Mouse (Mus musculus): ENCODE results near the gene Cyb5b. TPM values are rescaled to one million over a fixed set of nuclear protein-coding genes. Genes with fewer than 3 reads are reported as not detected.

The Cyb5b gene
- total and polyA plus RNA-seq, 2 experiments from 2014 or later: 44.7 to 60.0 TPM

- no peak for ATAC-seq (ENCODE audit: insufficient read depth, low read depth)
- Histone ChIP-seq H3K9me3 (replicated peaks; ENCODE audit: control insufficient read depth, low read length) (no peaks in the 10 kb centered on the region), H3K27ac (ENCODE audit: low read depth) (peak overlapping the region; percentile 71; the same call in 1 of the 2 replicates), H3K9ac (replicated peaks; ENCODE audit: low read depth, low read length) (no peak overlapping the region), H3K4me1 (ENCODE audit: control insufficient read depth, insufficient read depth) (peaks cover 14% of the 10 kb centered on the region), H3K27me3 (ENCODE audit: control insufficient read depth, insufficient read depth, low read length) (no peaks in the 10 kb centered on the region), H3K4me2 (ENCODE audit: low read depth, low read length) (no peak overlapping the region), H3K4me3 (ENCODE audit: low read depth, low read length) (no peak overlapping the region), H3K36me3 (replicated peaks; ENCODE audit: control insufficient read depth, insufficient read depth, low read length) (peaks cover 35% of the 10 kb centered on the region)
- no peak for TF ChIP-seq CTCF (IDR thresholded peaks at IDR 0.05; ENCODE audit: low read depth)
- TF ChIP-seq EP300 (IDR thresholded peaks at IDR 0.05; ENCODE audit: low read depth): no peak
- DNase-seq (ENCODE audit: low spot score): no peak
- WGBS: 78% methylated on average over 9 of the region's 9 CpGs
Measured at GRCm38 (mm10) chr8:107165745-107166144, 15.3 kb downstream of the Cyb5b start.

- H3K27ac ChIP-seq (ENCODE audit: low read depth): peak overlapping the region; percentile 77
- peak overlapping the region; percentile 1; the same call in 1 of the 2 replicates for H3K4me3 ChIP-seq (ENCODE audit: low read depth, low read length)
- peaks cover 40% of the 10 kb centered on the region for H3K36me3 ChIP-seq (replicated peaks; ENCODE audit: control insufficient read depth, insufficient read depth, low read length)
- DNase-seq (ENCODE audit: low spot score) (peak; percentile 69), ATAC-seq (ENCODE audit: insufficient read depth, low read depth) (peak; percentile 78)
- no peaks in the 10 kb centered on the region for H3K27me3 ChIP-seq (ENCODE audit: control insufficient read depth, insufficient read depth, low read length)
- peak overlapping the region; percentile 49 for H3K4me2 ChIP-seq (ENCODE audit: low read depth, low read length)
- H3K9ac ChIP-seq (replicated peaks; ENCODE audit: low read depth, low read length): 0 out of 2 replicates have a peak overlapping the region, but pooled peaks have one; percentile 20
- TF ChIP-seq CTCF (IDR thresholded peaks at IDR 0.05; ENCODE audit: low read depth) (no peak), EP300 (IDR thresholded peaks at IDR 0.05; ENCODE audit: low read depth) (no peak)
- peaks cover 15% of the 10 kb centered on the region for H3K4me1 ChIP-seq (ENCODE audit: control insufficient read depth, insufficient read depth)
- H3K9me3 ChIP-seq (replicated peaks; ENCODE audit: control insufficient read depth, low read length): no peaks in the 10 kb centered on the region
- WGBS: 26% methylated on average over 5 of the region's 5 CpGs
Measured at GRCm38 (mm10) chr8:107167848-107168247, 17.4 kb downstream of the Cyb5b start.

- H3K36me3 ChIP-seq (replicated peaks; ENCODE audit: control insufficient read depth, insufficient read depth, low read length): peaks cover 59% of the 10 kb centered on the region
- peak overlapping the region; percentile 80 for H3K27ac ChIP-seq (ENCODE audit: low read depth)
- ATAC-seq (ENCODE audit: insufficient read depth, low read depth): peak; percentile 55; the same call in 1 of the 2 replicates
- H3K4me1 ChIP-seq (ENCODE audit: control insufficient read depth, insufficient read depth): peaks cover 16% of the 10 kb centered on the region
- no peaks in the 10 kb centered on the region for H3K27me3 ChIP-seq (ENCODE audit: control insufficient read depth, insufficient read depth, low read length)
- peak overlapping the region; percentile 35 for H3K4me2 ChIP-seq (ENCODE audit: low read depth, low read length)
- H3K9me3 ChIP-seq (replicated peaks; ENCODE audit: control insufficient read depth, low read length): no peaks in the 10 kb centered on the region
- no peak overlapping the region for H3K4me3 ChIP-seq (ENCODE audit: low read depth, low read length)
- WGBS: 34% methylated on average over 8 of the region's 8 CpGs
- no peak overlapping the region for H3K9ac ChIP-seq (replicated peaks; ENCODE audit: low read depth, low read length)
- DNase-seq (ENCODE audit: low spot score): peak; percentile 72
- TF ChIP-seq CTCF (IDR thresholded peaks at IDR 0.05; ENCODE audit: low read depth) (no peak), EP300 (IDR thresholded peaks at IDR 0.05; ENCODE audit: low read depth) (no peak)
Measured at GRCm38 (mm10) chr8:107172152-107172551, 21.7 kb downstream of the Cyb5b start.

- no peak for DNase-seq (ENCODE audit: low spot score)
- TF ChIP-seq CTCF (IDR thresholded peaks at IDR 0.05; ENCODE audit: low read depth) (no peak), EP300 (IDR thresholded peaks at IDR 0.05; ENCODE audit: low read depth) (no peak)
- no peak overlapping the region for H3K4me3 ChIP-seq (ENCODE audit: low read depth, low read length)
- 53% methylated on average over 9 of the region's 9 CpGs for WGBS
- H3K27ac ChIP-seq (ENCODE audit: low read depth): peak overlapping the region; percentile 80
- peaks cover 9% of the 10 kb centered on the region for H3K4me1 ChIP-seq (ENCODE audit: control insufficient read depth, insufficient read depth)
- H3K4me2 ChIP-seq (ENCODE audit: low read depth, low read length): no peak overlapping the region
- no peaks in the 10 kb centered on the region for H3K27me3 ChIP-seq (ENCODE audit: control insufficient read depth, insufficient read depth, low read length)
- H3K9ac ChIP-seq (replicated peaks; ENCODE audit: low read depth, low read length): 0 out of 2 replicates have a peak overlapping the region, but pooled peaks have one; percentile 13
- H3K9me3 ChIP-seq (replicated peaks; ENCODE audit: control insufficient read depth, low read length): no peaks in the 10 kb centered on the region; the same call in 1 of the 2 replicates
- ATAC-seq (ENCODE audit: insufficient read depth, low read depth): no peak
- H3K36me3 ChIP-seq (replicated peaks; ENCODE audit: control insufficient read depth, insufficient read depth, low read length): peaks cover 68% of the 10 kb centered on the region
Measured at GRCm38 (mm10) chr8:107172969-107173645, 22.7 kb downstream of the Cyb5b start.

- H3K4me1 ChIP-seq (ENCODE audit: control insufficient read depth, insufficient read depth): no peaks in the 10 kb centered on the region
- H3K27me3 ChIP-seq (ENCODE audit: control insufficient read depth, insufficient read depth, low read length): no peaks in the 10 kb centered on the region
- H3K4me2 ChIP-seq (ENCODE audit: low read depth, low read length): no peak overlapping the region
- no peak overlapping the region for H3K27ac ChIP-seq (ENCODE audit: low read depth)
- H3K9me3 ChIP-seq (replicated peaks; ENCODE audit: control insufficient read depth, low read length): peaks cover 5% of the 10 kb centered on the region; the same call in 1 of the 2 replicates
- no peak overlapping the region for H3K4me3 ChIP-seq (ENCODE audit: low read depth, low read length)
- ATAC-seq (ENCODE audit: insufficient read depth, low read depth): no peak
- WGBS: 96% methylated on average over 6 of the region's 6 CpGs
- no peak for DNase-seq (ENCODE audit: low spot score)
- TF ChIP-seq EP300 (IDR thresholded peaks at IDR 0.05; ENCODE audit: low read depth) (no peak), CTCF (IDR thresholded peaks at IDR 0.05; ENCODE audit: low read depth) (no peak)
- no peak overlapping the region for H3K9ac ChIP-seq (replicated peaks; ENCODE audit: low read depth, low read length)
- peaks cover 83% of the 10 kb centered on the region for H3K36me3 ChIP-seq (replicated peaks; ENCODE audit: control insufficient read depth, insufficient read depth, low read length)
Measured at GRCm38 (mm10) chr8:107181122-107181521, 30.7 kb downstream of the Cyb5b start.

Data from heart, postnatal 0 days (tissue).